Mouse (Mus musculus) B cell, adult 2 months (primary cell): ENCODE results near the gene Amy2a5.
"Not testable (repeated sequence)": the region's sequence is repeated elsewhere in the genome, so short reads cannot be mapped to it uniquely, and the experiment has no call there.

Source experiments
- DNase-seq, 2 experiments: peaks; one replicate each; pipeline ENCODE4 v3.0.0; 2022

Gene Amy2a5

GRCm38 (mm10) chr3:113258737-113259136 is at the start of gene Amy2a5:
Gene Amy2a5, minus strand, starts transcription at chr3:113258837.
- DNase-seq = not testable (repeated sequence)

DNA sequence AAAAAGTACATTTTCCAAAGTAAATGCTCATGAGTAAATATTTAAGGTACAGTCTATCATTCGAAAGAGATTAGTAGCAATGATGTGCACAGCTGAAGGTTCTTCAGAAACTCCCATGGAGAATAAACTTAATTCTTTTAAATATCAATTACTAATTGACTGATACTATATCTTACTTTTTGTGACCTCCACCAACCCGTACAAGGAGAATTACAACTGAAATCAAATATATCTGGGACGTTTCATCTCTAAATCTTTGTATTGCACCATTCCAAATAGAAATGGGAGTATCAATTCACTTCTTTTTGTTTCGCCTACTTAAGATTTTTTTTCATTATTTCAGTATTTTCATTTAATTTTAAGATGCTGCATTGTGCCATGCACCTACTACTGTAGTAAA is 32.7 kb upstream of the Amy2a5 start, which contains the start of gene Amy2a4:
Amy2a4 (minus strand) TSS at position 101 of the 400 bp plus-strand sequence.
- not testable (repeated sequence) for DNase-seq

DNA sequence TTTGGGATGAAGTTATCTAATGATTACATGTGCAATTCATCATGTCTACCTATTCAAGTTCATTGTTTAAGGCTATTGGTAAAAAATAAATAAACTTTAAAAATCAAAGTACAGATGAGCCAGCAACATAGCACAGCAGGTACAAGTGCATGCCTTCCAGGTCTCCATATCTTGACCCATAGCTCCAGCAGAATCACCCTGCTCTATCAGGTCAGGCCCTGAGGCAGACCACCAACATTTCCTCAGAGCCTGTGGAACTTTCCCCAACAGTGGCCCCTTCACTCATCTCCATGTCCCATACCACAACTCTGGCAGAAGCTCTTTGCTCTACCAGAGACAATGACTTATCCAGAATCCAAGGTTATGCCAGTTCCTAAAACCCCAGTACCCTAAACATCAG is 21.6 kb upstream of the Amy2a5 start:
- DNase-seq = not testable (repeated sequence)

DNA sequence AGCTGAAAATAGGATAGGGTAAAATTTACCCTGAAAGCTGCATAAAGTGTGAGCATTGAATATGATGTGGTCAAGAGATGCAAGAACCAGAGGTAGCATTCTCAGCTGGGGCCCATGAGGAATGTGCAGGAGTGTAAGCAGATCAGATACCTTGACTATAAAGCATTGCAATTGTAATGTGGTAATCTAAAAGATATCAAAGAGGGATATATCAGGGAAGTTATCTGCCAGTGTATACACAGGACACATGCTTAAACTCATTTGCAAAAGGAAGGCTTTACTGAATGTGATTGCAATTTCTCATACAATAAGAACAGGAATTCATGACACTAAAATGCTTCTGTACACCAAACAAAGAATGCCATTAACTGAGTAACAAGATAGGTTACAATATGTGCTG is 20.9 kb upstream of the Amy2a5 start:
- DNase-seq = not testable (repeated sequence)

- no peak for DNase-seq
These were observed 31.5 kb downstream of the Amy2a5 start for GRCm38 (mm10) chr3:113227115-113227514.
